Mouse (Mus musculus) intestine, embryonic 14.5 days (tissue): ENCODE data around the gene Prdx6b. TPM values are rescaled to one million over a fixed set of nuclear protein-coding genes. Genes with fewer than 3 reads are reported as not detected.

ENCODE experiments used
- ATAC-seq: fragments of 200-750 bp; cut with Nextera tagmentation; replicated peaks from 2 replicates; pipeline ENCODE4 v1.8.0; 2017; ENCODE audit warnings: low read depth, moderate number of reproducible peaks, moderate TSS enrichment, moderate library complexity; ENCODE audit not compliant: low FRiP score, low TSS enrichment
- DNase-seq: peaks from one replicate; pipeline ENCODE4 v3.0.0-alpha.2; 2018; ENCODE audit warnings: low spot score
- H3K27ac ChIP-seq: fragments of 300-500 bp; sonication (generic); 2 replicates; pipeline ENCODE4 v1.5.1; 2014; ENCODE audit warnings: low read depth, mild to moderate bottlenecking, control low read depth
- H3K27me3 ChIP-seq: fragments of 300-500 bp; sonication (generic); replicated peaks from 2 replicates; pipeline ENCODE4 v1.6.1; 2014; ENCODE audit warnings: low read length, control low read depth; ENCODE audit not compliant: control insufficient read depth, insufficient read depth
- H3K36me3 ChIP-seq: fragments of 300-500 bp; sonication (generic); 2 replicates; pipeline ENCODE4 v1.6.1; 2014; ENCODE audit warnings: low read length, control low read depth; ENCODE audit not compliant: control insufficient read depth, insufficient read depth
- H3K4me1 ChIP-seq: fragments of 300-500 bp; sonication (generic); replicated peaks from 2 replicates; pipeline ENCODE4 v1.6.1; 2014; ENCODE audit warnings: low read length, control low read depth, mixed read lengths; ENCODE audit not compliant: control insufficient read depth, insufficient read depth
- H3K4me2 ChIP-seq: fragments of 300-500 bp; sonication (generic); 2 replicates; pipeline ENCODE4 v1.6.1; 2014; ENCODE audit warnings: low read length
- H3K4me3 ChIP-seq: fragments of 300-500 bp; sonication (generic); 2 replicates; pipeline ENCODE4 v1.5.1; 2014; ENCODE audit warnings: low read depth, low read length, control low read depth, mixed read lengths
- H3K9ac ChIP-seq: fragments of 300-500 bp; sonication (generic); 2 replicates; pipeline ENCODE4 v1.6.1; 2014; ENCODE audit warnings: mild to moderate bottlenecking, low read length
- H3K9me3 ChIP-seq: fragments of 300-500 bp; sonication (generic); 2 replicates; pipeline ENCODE4 v1.6.1; 2016; ENCODE audit warnings: low read length, control low read depth; ENCODE audit not compliant: control insufficient read depth
- WGBS: fragments of 180-500 bp; shearing (Covaris S2); extraction: QIAGEN DNeasy Blood & Tissue Kit; methylation state at CpG from one replicate; pipeline ENCODE4 v1.1.7; 2014; 5-methylcytosine and 5-hydroxymethylcytosine counted together
- polyA plus RNA-seq: library from polyadenylated mRNA; unstranded; fragments of >200 nt; fragmentation: Nextera tagmentation; extraction: Ambion mirVana; gene quantifications from 2 replicates; pipeline ENCODE4 v1.2.1, GENCODE M21; 2014

The Prdx6b gene
- polyA plus RNA-seq, 1 experiment from 2014 or later: 0.05 TPM

DNA sequence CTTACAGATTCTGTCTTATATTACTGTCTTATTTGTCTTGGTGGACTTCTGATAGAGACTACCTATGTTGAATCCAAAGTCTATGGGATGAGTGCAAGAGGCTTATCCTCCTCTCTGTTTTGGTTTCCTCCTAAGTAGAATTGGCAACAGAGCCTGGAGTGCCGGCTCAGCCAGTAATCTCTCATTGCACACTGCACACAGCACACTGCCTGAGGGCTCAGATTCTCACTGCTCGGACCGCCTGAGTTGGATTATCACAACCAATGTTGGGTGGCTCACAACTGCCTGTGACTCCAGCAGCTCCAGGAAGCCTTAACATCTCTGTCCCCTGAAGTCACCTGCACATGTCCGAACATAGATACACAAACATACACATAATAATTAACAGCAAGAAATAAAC, 19.1 kb downstream of the Prdx6b start:
- H3K27me3 ChIP-seq: no peaks in the 10 kb centered on the region
- 0 out of 2 replicates have a peak, but pooled peaks cover 3% of the 10 kb centered on the region for H3K4me1 ChIP-seq
- no peak overlapping the region for H3K9ac ChIP-seq
- H3K4me3 ChIP-seq: no peak overlapping the region
- ATAC-seq: no peak
- no peak overlapping the region for H3K4me2 ChIP-seq
- WGBS: 70% methylated on average over 4 of the region's 4 CpGs
- no peak overlapping the region for H3K27ac ChIP-seq
- H3K9me3 ChIP-seq: no peaks in the 10 kb centered on the region
- no peaks in the 10 kb centered on the region for H3K36me3 ChIP-seq
- DNase-seq: no peak

DNA sequence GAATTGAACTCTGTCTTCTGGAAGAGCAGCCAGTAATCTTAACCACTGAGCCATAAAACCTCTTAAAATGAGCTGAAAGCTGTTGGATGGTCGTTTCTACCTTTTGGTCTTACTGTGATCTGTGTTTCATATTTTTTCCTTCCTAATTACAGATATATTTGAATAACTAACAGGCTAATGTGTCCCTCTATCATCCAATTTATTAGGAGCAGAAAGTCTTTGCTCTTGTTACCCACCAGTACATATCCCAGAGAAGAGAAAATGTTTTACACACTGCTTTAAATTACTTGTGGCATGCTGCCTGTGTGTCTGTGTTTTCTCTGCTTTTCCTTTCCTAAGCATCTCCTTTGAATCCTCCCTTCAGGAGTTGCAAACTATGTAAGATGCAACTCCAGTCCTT, 21.9 kb downstream of the Prdx6b start:
- 41% methylated on average over 1 of the region's 1 CpGs for WGBS
- H3K27ac ChIP-seq: no peak overlapping the region

DNA sequence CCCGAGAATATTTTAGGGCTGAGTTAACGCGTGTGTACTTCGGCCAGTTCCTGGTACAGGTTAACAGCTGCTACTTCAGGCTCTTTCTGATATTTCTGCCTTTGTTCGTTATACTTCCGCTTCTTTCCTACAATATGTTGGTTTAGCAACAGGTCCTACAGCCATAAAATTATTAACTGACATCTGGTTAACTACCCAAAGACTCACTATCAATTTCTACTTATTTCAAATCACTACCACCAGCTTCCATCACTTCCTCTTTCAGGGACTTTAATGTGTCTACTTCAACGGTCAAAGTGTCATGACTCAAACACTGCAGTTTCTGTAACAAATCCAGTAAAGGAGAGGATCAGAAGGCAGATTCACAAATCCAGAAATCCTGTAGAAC, 22.6 kb downstream of the Prdx6b start:
- Histone ChIP-seq H3K4me3 (peak overlapping the region; percentile 68), H3K9me3 (no peaks in the 10 kb centered on the region), H3K36me3 (peaks cover 22% of the 10 kb centered on the region), H3K4me1 (peaks cover 8% of the 10 kb centered on the region; the same call in 1 of the 2 replicates), H3K27me3 (no peaks in the 10 kb centered on the region), H3K27ac (peak overlapping the region; percentile 94), H3K9ac (peak overlapping the region; percentile 80), H3K4me2 (peak overlapping the region; percentile 77)
- ATAC-seq (peak; percentile 29; the same call in 1 of the 2 replicates), DNase-seq (no peak)
- 37% methylated on average over 7 of the region's 7 CpGs for WGBS

More for the DNA sequence above, 21.9 kb downstream of the Prdx6b start:
- Histone ChIP-seq H3K4me2 (peak overlapping the region; percentile 77; the same call in 1 of the 2 replicates), H3K36me3 (peaks cover 16% of the 10 kb centered on the region), H3K4me1 (peaks cover 8% of the 10 kb centered on the region; the same call in 1 of the 2 replicates), H3K4me3 (no peak overlapping the region), H3K9me3 (no peaks in the 10 kb centered on the region), H3K9ac (no peak overlapping the region), H3K27me3 (no peaks in the 10 kb centered on the region)
- DNase-seq (no peak), ATAC-seq (no peak)

DNA sequence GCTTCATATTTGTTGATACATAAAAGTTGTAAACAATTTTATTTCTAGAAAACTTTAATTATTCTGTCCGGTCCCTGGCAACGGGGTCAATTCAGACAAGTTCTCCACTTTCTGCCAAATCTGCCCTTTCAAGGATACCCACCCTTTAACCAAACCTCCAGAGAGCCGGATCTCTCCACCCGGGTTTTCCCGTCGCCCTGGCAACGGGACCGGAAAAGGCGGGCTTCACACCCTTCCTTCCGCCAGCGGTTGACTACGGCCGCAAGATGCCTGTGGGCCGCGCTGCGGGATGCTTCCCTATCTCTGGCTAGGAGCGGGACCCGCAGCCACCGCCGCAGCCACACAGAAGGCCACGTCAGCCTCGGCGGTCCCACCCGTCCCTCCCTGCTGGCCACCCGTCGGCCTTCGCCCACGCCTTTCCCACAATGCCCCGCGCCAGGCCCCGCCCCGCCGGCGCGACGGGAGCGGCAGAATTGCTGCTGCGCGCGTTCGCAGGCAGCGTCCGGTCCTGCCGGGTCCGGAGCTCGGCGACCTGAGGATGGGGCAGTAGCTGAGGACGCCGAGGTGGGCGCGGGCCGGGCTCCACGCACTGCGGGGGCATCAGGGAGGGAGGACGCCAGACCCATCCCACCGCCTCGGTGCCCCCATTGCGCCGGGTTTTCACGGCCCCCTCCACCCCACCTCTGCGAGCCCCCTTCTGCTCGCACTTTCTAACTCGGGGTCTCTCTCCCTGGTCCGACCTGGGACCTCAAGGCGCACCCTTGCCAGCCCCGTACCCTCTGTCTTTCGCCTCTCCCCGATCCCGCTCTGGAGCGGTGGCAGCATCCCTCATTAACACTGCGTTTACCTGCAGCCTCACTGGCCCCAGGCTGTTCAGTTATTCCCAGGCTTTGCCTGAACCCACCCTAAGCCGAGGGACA, 23.2 kb downstream of the Prdx6b start, which contains the start of gene Dnajc10:
Gene Dnajc10 (plus strand): TSS at position 225 of the 920 bp plus-strand sequence.
- peak within 1 kb of the TSS; percentile 80 for H3K9ac ChIP-seq
- H3K9me3 ChIP-seq: no peaks in the 10 kb centered on the region
- peak within 1 kb of the TSS; percentile 68 for H3K4me3 ChIP-seq
- peaks cover 8% of the 10 kb centered on the region; the same call in 1 of the 2 replicates for H3K4me1 ChIP-seq
- peak within 1 kb of the TSS; percentile 77 for H3K4me2 ChIP-seq
- WGBS: under 1% methylated on average over 62 of the region's 72 CpGs
- peak; percentile 96 for ATAC-seq
- peak; percentile 95 for DNase-seq
- H3K27ac ChIP-seq: peak within 1 kb of the TSS; percentile 94
- H3K36me3 ChIP-seq: peaks cover 27% of the 10 kb centered on the region
- no peaks in the 10 kb centered on the region for H3K27me3 ChIP-seq

DNA sequence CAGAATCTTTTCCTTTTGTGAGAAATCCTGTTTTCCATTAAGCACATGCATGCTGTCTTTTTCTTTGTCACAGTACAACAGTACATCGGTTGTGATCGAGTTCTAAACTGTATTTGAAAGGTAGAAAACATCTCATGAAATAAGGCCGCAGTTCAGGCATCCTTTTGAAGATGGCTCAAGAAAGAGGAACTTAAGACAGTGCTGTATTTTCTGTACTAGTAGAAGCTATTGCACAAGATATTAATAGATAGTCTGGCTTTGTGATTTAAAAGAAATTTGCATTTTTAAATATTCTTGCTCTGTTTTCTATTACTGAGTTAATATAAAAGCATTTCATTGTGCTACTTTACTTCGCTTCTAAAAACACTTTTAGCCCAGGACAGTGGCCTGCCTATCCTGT, 30.6 kb downstream of the Prdx6b start:
- no peaks in the 10 kb centered on the region for H3K27me3 ChIP-seq
- no peak overlapping the region for H3K4me2 ChIP-seq
- WGBS: 94% methylated on average over 4 of the region's 4 CpGs
- no peak overlapping the region for H3K27ac ChIP-seq
- no peaks in the 10 kb centered on the region for H3K4me1 ChIP-seq
- no peaks in the 10 kb centered on the region for H3K9me3 ChIP-seq
- DNase-seq (no peak), ATAC-seq (no peak)
- peaks cover 81% of the 10 kb centered on the region for H3K36me3 ChIP-seq
- H3K9ac ChIP-seq: no peak overlapping the region
- H3K4me3 ChIP-seq: no peak overlapping the region

DNA sequence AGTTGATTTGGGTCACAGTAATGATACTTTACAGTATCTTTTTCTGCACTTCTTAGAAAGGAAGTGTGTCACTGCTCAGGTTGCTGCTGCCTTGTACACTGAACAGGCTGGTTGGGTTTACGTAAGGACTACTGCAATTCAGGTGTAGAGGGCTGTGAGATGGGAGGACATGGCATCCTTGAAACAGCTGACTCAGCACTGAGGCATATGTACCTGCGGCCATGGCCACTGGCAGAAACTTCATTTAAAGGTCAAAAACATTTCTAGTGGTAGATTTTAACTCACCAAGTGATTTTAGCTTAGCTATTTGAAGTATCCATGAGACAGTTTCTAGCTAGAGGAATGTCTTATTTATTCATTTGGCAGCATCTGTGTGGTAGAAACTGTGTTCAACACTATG, 33.5 kb downstream of the Prdx6b start:
- no peak overlapping the region for H3K4me2 ChIP-seq
- H3K4me3 ChIP-seq: no peak overlapping the region
- no peak for DNase-seq
- H3K9me3 ChIP-seq: no peaks in the 10 kb centered on the region
- no peak for ATAC-seq
- no peaks in the 10 kb centered on the region for H3K4me1 ChIP-seq
- WGBS: 90% methylated on average over 2 of the region's 2 CpGs
- no peak overlapping the region for H3K9ac ChIP-seq
- no peaks in the 10 kb centered on the region for H3K27me3 ChIP-seq
- H3K27ac ChIP-seq: no peak overlapping the region
- H3K36me3 ChIP-seq: peaks cover 78% of the 10 kb centered on the region

DNA sequence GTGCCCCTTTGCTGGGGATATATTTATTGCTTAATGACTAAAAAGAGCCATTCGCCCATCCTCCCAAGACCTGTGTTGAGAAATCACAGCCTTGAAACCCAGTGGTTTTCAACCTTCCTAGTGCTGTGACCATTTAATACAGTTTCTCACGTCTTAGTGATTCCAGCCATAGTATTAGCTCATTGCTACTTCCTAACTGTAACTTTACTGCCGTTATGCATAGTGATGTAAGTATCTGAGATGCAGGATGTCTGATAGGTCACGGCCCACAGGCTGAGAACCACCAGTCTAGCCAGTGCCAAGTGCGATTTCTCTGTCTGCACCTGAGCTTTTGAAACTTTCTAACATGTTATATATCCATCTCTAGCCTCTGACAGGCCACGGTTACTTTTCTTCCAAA, 35.0 kb downstream of the Prdx6b start:
- DNase-seq (no peak), ATAC-seq (no peak)
- H3K9ac ChIP-seq: no peak overlapping the region
- H3K4me1 ChIP-seq: no peaks in the 10 kb centered on the region
- H3K27me3 ChIP-seq: no peaks in the 10 kb centered on the region
- H3K36me3 ChIP-seq: peaks cover 72% of the 10 kb centered on the region
- no peak overlapping the region for H3K4me2 ChIP-seq
- no peak overlapping the region for H3K27ac ChIP-seq
- no peak overlapping the region for H3K4me3 ChIP-seq
- no peaks in the 10 kb centered on the region for H3K9me3 ChIP-seq
- WGBS: 88% methylated on average over 6 of the region's 6 CpGs

DNA sequence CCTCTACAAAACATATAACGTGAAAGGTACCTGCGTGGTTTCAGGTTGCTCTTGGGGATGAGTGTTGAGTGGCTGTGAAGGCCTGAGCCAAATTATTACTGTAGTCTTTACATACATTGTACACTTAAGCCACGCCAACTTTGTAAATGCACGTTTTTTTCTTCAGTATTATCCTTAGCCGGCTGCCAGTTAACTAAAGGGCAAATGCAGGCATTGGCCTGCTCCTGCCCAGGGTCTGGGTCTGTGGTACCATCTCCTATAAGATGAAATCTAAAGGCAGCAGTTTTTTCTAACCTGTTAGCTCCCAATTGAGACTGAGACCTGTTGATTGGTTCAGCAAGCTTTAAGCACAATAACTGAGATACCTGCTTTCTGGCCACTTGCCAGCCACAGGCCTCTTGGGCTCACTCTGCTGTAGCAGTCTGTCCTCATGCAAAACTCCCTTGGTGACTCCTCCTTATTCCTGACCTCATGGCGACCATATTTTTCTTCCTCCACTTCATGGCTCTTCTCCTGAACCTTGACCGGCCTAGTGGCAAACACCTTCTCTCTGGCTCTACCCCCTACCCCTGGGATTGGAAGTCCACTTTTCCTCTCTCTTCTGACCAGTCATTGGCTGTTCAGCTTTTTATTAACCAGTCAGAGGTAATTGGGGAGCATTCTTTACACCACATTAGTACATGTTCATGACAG, 36.8 kb downstream of the Prdx6b start:
- H3K9ac ChIP-seq: no peak overlapping the region

More for the DNA sequence above, 36.8 kb downstream of the Prdx6b start:
- ATAC-seq (no peak), DNase-seq (no peak)
- Histone ChIP-seq H3K4me2 (no peak overlapping the region), H3K36me3 (peaks cover 72% of the 10 kb centered on the region), H3K27me3 (no peaks in the 10 kb centered on the region), H3K4me3 (no peak overlapping the region), H3K27ac (no peak overlapping the region), H3K4me1 (no peaks in the 10 kb centered on the region), H3K9me3 (no peaks in the 10 kb centered on the region)
- WGBS: 94% methylated on average over 7 of the region's 7 CpGs
